Comparison of ENCODE assay signal across 34 mouse cellular contexts in genomic region chr3:54753411-54753810, GRCm38 (mm10). TPM values are rescaled to one million over a fixed set of nuclear protein-coding genes. Genes with fewer than 3 reads are reported as not detected.
"Had no signal": no experiment of that assay in that cellular context is flagged by ENCODE, and none has a peak within 500 bp of the region (broad histone marks: within the 10 kb centered on the region; RNA-seq: fewer than 3 reads in every experiment).

No protein-coding gene starts in this region.

- DNase-seq: gastrocnemius, adult 2 months; gastrocnemius, postnatal 10 days; gastrocnemius, postnatal 25 days; heart, adult 18-20 months; heart, postnatal 14 days; heart, postnatal 36 days; kidney, adult 11 months; kidney, adult 2 months; kidney, adult 9 months; kidney, postnatal 14 days; kidney, postnatal 36 days; liver; liver, embryonic 13.5 days had no signal

- H3K27me3 ChIP-seq: heart, embryonic 12.5 days; hindbrain, embryonic 15.5 days had no signal

- ATAC-seq: hindbrain, postnatal 0 days; intestine, embryonic 16.5 days had no signal

RNA-seq across cellular contexts. Expression of gene Smad9, which starts 2.0 kb away (rescaled TPM):
- total RNA-seq: granulocyte monocyte progenitor cell, adult 5-6 weeks; hematopoietic stem cell, adult 5-6 weeks had no signal

RNA-seq across cellular contexts. Expression of gene Gm21958, which starts 39.3 kb away (rescaled TPM):
- total RNA-seq: gastrocnemius, adult 2 months; gastrocnemius, postnatal 10 days; gastrocnemius, postnatal 25 days; gastrocnemius, postnatal 4 days; granulocyte monocyte progenitor cell, adult 5-6 weeks; heart, adult 18-20 months; heart, adult 8-10 months; heart, postnatal 14 days; heart, postnatal 36 days; hematopoietic stem cell, adult 5-6 weeks; hindbrain, postnatal 0 days; layer of hippocampus, adult 18-20 months; layer of hippocampus, postnatal 10 days; layer of hippocampus, postnatal 25 days; left cerebral cortex, adult 2 months; left cerebral cortex, postnatal 14 days; left cerebral cortex, postnatal 36 days had no signal
- polyA plus RNA-seq: heart, embryonic 10.5 days; heart, embryonic 16.5 days; hindbrain, embryonic 11.5 days; hindbrain, postnatal 0 days; intestine, embryonic 16.5 days; kidney, adult 2 months; large intestine, adult 2 months; limb, embryonic 12.5 days; limb, embryonic 14.5 days; liver, embryonic 11.5 days; liver, embryonic 13.5 days had no signal
